Mouse (Mus musculus) lung, adult 2 months (tissue): ENCODE measurements around the gene Ltbp4.

Source experiments
- CTCF ChIP-seq: fragments of 200-500 bp; IDR thresholded peaks from 2 replicates; pipeline ENCODE4 v1.5.1; 2011; ENCODE audit warnings: mild to moderate bottlenecking, low read length, control low read depth; ENCODE audit not compliant: insufficient read depth
- POLR2A ChIP-seq: fragments of 200-500 bp; IDR thresholded peaks from 2 replicates; pipeline ENCODE4 v1.6.1; 2011; ENCODE audit warnings: low read depth, mild to moderate bottlenecking, control low read depth, low read length, borderline replicate concordance; ENCODE audit errors: extremely low read depth

DNA sequence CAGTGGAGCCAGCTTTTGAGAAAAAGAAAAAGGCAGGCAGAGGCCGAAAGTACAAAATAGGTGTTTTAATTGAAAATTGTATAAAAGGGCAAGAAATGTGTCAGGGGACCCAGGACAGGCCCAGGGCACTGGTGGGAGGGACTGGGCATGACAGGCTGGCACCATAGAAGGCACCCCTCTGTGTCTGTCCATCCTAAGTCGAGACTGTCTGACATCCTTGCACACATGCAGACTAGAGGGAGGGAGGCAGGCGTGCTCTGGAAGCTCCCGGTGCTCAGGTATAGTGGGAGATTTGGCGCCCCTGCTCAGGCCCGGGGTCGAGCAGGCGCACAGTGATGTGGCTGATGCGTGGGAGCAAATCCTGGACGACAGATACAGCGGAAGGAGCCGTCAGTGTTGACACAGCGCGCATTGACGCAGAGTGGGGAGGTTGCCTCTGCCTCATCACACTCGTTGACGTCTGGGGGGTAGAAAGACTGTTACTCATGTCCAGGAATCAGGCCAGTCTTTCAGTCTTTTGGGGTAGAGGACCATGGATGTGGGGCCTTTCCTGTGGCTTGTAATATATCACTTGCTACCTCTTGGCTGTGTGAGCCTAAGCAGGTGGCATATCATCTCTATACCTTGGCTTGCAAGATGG lies 32.3 kb downstream of the Ltbp4 start:
- TF ChIP-seq CTCF (no peak), POLR2A (no peak)
